Mouse (Mus musculus): ENCODE data around the gene Tcp11l1. TPM values are rescaled to one million over a fixed set of nuclear protein-coding genes. Genes with fewer than 3 reads are reported as not detected.

Gene Tcp11l1
- total RNA-seq (2017), result 5.3 and 11.2 TPM in 2 replicates

DNA sequence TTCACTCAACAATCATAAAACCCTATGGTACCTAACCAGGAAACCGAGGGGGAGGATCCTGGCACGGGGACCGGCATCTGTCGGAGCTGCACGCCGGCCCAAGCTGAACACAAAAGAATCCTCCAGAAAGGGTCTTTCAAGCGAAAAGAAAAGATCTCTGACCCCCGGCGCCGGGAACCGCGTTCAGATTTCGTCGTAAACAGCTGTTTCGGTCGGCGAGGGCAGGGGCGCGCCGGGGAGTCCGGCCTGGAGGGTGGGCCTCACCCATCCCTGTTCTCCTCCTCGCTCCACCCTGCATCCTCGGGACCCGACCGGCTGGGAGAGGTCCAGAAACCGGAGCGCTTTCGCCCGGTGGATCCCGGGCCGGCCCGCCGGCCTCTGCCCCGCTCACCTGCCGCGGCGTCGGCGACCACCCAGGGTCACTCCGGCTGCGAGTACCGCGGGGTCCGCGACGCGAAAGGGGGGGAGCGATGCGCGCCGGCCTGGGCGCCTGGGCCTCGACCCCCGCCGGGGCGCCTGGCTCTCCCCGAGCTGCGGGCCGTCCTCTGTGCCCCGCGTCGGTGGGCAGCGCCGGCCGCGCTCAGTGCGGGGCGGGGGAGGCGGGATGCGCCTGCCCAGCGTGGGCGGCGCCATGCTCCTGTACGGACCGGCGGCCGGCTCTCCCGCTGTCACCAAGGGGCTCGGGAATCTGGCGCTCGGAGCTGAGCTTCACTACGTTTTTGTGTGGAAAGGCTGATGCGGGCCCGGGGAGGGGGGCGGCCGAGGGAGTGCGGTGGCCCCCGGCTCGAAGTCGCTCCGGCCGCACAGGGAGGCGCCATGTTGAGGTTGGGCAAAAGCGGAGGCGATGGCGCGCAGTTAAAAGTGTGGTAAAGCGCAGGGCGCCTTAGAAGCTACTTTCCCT, at the start of gene Tcp11l1:
Gene Tcp11l1 (minus strand): TSS at position 585 of the 901 bp plus-strand sequence.
- ATAC-seq (replicated peaks; ENCODE audit: low read depth, poor library complexity, severe bottlenecking), result peak; percentile 53

DNA sequence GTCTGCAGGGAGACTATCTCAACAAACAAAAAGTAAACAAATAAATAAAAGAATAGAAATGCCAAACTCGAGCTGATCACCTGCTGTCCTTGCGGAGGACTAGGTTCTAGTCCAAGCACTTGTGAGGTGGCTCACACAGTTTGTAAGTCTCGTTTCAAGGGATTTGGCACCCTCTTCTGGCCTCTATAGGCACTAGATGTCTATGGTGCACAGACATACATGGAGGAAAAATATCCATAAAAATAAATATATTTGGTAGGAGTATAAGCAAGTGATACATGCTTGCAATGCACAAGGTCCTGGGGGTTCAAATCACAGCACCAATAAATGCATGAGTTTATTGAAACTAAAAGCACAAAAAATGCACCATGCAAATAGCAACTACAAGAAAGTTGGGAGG, 38.6 kb upstream of the Tcp11l1 start:
- peak; percentile 79 for ATAC-seq (replicated peaks; ENCODE audit: low read depth, poor library complexity, severe bottlenecking)

DNA sequence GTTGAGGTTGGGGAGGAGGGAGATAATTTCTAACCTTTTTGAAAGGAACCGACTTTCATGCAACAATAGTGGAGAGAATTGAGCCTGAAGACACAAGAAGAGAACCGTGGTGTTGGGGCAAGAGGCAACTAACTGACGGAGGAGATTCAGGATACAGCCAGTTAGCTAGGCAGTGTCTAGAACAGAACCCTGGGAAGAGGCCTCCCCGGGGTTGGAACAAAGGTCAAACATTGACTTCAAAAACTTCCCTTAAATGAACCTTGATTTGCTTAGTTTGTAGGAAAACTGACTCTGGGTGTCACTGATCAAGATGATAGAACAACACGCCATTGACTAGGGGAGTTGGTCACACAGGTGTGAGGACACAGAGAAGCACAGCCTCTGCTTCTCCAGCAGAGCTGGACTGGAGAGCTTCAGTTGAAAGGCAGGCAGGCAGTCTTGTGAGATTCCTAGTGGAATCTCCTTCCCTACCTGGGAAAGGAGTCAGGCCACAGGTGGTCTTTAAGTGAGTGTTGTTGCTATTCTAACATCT, 36.7 kb upstream of the Tcp11l1 start:
- ATAC-seq (replicated peaks; ENCODE audit: low read depth, poor library complexity, severe bottlenecking), result no peak

DNA sequence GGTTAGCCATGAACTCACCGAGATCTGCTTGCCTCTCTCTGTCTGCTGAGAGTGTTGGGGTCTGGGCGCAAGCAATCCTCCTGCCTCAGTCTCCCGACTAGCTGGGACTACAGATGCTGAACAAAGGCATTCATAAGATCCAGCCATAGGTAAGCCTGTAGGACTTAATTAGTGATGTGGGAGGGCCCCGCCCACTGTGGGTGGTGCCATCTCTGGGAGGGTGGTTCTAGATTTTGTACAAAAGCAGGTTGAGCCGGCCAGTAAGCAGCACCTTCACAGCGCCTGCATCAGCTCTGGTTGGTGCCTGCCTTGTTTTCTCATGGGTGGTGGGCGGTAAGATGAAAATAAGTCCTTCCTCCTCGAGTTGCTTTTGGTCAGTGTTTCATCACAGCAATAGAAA, 34.3 kb upstream of the Tcp11l1 start:
- 0 out of 2 replicates have a peak, but pooled peaks have one; percentile 10 for ATAC-seq (replicated peaks; ENCODE audit: low read depth, poor library complexity, severe bottlenecking)

DNA sequence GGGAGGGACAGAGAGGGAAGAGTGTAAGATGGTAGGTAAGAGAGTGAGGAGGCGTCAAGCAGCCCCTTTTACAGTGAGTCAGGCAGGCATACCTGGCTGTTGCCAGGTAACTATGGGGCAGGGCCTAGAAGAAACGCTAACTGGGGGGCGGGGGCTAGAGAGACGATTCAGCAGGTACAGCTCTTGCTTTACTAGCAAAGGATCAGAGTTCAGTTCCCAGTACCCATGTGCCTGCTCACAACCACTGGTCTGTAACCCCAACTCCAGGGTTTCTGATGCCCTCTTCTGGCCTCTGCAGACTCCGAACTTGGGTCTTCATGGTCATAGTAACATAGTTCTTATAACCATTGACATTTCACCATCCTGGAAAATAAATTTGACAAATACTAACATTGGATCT, 32.0 kb upstream of the Tcp11l1 start:
- ATAC-seq (replicated peaks; ENCODE audit: low read depth, poor library complexity, severe bottlenecking), result no peak

DNA sequence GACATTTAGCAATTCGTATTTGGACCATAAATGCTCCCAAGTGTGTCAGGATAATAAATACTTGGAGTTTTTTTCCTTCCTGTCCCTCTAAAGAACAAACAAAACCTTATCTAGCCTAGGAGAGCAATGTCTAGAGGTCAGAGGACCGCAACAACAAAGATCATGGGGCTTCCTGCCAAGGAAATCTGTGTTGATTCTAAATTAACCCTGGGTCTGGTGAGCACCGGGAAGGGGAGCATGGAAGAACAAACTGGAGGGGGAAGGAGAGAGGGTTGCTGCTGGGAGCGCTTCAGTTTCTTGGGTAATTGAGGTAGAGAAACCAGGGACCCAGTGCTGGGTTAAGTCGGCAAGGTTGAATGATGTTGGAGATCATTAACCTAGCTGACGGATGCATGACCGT, 31.2 kb upstream of the Tcp11l1 start:
- ATAC-seq (replicated peaks; ENCODE audit: low read depth, poor library complexity, severe bottlenecking), result no peak

DNA sequence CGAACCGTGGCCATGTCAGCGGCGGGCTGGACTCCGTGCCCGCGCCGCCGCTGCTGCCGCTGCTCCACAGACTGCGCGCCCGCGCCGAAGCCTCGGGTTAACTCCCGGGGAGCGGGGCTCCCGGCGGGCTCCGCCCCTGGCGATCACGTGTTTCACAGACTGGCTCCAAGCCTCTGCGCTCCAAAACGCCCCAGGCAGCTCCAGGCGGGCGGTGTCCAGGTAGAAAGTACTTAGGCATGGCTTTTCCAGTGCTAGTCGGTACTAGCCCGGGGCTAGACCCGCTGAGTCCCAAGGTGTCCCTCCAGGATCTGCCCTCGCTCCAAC, 30.7 kb upstream of the Tcp11l1 start, which contains the start of gene Depdc7:
Gene Depdc7 (minus strand): TSS at position 138 of the 324 bp plus-strand sequence.
- peak; percentile 77 for ATAC-seq (replicated peaks; ENCODE audit: low read depth, poor library complexity, severe bottlenecking)

DNA sequence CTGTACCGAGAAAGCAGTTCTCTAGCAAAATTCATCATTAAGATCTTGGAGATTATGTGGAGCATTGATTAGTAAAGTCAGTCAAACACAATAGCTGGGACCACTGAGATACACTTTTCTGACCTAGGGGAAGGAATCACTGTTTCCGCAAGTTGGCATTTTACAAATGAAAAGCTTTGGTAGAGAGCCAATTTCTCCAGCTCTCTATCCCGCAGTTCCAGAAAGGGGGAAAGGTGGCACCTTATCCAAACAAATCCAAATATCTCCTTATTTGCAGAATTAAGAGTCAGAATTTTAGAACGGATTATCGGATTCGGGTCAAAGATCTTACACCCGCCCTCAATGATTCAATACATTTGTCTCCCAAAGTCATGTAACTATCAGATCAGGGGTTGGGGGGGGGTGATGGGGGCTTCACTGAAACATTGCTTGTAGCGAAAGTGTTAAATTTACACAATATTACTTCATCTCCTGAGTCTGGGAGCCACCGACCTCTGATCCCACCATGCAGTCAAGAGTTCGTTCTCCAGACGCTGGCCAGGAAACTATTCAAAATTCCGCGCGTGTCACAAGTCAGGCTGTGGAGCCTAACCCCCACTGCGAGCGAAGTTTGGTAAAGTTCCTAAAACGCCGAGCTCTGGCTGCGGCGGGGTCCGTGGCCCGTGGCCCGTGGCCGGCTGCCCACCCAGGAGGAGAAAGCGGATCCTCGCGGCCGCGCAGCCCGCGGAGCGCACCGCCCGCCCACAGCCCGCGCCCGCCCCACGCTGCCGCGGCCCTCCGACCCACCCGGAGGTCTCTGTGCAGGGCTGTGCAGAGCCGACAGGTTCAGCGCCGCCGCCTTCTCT, 30.1 kb upstream of the Tcp11l1 start:
- ATAC-seq (replicated peaks; ENCODE audit: low read depth, poor library complexity, severe bottlenecking), result peak; percentile 42; the same call in 1 of the 2 replicates

DNA sequence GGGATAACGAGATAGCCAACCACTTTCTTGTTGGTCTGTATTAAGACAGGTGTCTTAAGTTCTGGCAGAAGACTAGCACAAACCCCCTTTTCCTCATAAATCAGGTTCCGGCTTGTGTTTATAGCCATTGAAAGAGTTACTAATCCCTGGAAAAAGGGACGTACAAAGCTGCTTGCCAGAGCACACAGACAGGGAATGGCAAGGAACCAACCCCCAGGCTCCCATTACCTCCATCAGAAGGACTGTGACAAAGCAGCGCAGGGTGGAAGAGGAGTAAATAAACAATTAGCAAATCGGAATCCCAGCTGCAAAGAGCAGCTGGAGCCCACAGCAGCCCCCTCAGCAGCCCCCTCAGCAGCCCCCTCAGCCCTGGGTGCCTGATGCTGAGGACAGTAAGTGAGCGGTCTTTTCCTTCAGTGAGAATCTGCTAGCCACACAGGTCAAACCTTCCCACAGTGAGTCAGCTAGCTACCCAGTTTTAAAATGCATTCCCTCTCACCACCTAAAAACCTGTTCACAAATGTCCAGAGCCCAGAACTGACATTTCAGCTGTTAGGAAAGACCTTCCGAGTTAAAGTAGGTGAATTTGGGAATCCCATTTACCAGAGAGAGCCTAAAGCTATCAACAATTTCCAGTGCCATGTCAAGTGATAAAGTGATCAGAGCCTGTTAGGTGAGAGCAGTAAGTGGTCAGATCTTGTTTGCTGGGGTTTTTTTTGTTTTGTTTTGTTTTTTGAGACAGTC, 29.2 kb upstream of the Tcp11l1 start:
- no peak for ATAC-seq (replicated peaks; ENCODE audit: low read depth, poor library complexity, severe bottlenecking)

DNA sequence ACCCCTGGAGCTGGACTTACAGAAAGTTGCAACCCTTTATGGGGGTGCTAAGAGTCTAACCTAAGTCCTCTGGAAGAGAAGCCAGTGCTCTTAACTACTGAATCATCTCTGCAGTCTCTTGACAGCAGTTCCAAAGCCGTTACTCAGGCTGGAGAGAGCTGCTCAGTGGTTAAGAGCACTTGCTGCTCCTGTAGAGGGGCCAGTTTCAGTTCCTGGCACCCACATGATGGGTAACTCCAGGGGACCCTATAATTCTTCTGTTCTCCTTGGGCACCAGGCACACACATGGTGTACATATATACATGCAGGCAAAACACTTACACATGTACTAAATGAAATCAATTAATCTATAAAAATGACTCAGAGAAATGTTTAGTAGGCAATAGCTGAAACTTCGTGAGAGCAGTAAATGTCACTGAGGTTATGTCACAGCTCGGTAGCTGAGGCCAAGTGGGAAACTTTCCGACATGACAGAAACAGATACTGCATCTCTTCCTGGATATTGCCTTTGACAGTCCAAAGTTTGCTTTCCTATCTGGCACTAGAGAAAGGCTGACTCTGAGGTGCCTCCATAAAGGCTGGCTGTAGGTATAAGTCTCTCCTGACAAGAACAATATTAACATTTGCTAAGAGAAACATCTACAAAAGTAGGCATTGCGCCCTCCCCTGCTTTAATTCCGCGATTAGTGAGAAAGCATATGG, 28.4 kb upstream of the Tcp11l1 start:
- no peak for ATAC-seq (replicated peaks; ENCODE audit: low read depth, poor library complexity, severe bottlenecking)

DNA sequence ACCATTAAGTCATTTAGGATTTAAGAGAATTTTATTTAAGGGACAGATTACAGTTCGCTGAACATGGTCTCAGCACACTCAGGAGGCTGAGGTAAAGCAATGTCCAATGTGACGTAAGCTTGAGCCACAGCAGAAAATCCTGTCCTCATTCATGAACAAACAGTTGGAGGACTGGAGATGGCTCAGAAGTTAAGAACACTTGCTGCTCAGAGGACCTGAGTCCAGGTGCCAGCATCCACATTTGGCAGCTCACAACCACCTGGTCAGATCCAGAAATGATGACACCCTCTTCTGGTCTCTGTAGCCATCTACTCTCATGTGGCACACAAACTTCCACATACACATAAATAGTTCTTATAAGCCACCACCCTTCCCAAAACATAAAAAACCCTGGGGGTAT, 27.7 kb upstream of the Tcp11l1 start:
- ATAC-seq (replicated peaks; ENCODE audit: low read depth, poor library complexity, severe bottlenecking), result no peak

DNA sequence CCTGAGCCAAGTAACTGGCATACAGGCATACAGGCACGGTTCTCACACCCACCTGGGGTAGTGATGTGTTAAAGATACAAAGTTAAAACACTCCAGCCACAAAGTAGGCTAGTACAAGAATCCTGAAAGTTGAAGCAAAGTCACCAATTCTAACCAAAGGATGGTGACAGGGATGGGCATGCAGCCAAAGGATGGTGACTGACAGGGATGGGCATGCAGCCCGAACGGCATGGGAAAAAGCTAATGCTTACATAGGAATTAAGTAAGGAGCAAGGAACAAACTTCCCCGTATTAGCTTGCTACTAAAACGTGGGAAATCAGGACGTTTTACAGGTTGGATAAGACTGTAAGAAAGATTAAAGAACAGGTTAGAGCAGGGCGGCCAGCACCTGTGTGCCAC, 24.3 kb upstream of the Tcp11l1 start:
- ATAC-seq (replicated peaks; ENCODE audit: low read depth, poor library complexity, severe bottlenecking), result no peak

DNA sequence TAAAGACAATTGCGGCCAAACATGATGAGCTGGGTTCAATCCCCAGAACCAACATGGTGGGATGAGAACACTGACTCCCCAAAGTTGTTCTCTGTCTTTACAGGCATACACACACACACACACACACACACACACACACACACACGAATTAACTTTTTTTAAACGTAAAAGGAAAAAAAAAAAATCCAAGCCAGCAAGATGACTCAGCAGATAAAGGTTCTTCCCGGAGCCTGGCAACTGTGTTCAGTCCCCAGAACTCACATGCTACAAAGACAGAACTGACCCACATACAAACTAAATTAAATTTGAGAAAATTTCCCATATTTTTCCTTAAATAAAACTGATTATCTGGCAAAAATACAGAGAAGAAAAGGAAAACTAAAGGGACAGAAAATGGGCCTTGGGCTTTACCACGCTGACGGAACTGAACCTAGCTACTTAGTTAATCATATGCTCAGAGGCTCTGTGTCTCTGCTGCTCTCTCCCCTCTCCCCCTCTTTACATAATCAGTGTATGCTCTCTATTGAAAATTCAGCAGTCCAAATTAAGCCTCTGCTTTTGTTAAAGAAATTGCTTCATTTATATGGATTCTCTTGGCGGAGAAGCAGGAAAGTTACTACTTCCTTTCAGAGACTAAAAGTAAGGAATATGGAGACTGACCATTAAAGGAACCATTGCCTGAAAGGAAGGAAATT, 20.7 kb upstream of the Tcp11l1 start:
- ATAC-seq (replicated peaks; ENCODE audit: low read depth, poor library complexity, severe bottlenecking), result 0 out of 2 replicates have a peak, but pooled peaks have one; percentile 18

DNA sequence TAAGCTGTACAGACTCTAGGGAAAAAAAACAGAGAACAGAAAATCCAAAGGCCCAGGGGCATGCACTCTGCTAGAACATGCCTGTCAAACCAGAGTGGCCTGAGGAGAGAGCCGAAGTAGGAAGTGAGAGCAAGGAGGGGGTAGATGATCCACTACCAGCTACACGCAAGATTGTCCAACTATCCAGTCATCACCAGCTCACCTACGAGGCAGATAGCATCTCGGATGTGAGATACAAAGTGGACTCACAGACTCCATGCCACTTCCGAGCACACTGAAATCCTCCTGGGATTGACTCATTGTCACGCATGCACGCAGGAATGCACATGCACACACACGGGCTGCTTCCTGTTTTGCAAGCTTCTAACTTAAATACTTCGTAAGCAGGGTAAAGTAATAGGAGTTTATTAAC, 20.1 kb upstream of the Tcp11l1 start:
- peak; percentile 91 for ATAC-seq (replicated peaks; ENCODE audit: low read depth, poor library complexity, severe bottlenecking)

DNA sequence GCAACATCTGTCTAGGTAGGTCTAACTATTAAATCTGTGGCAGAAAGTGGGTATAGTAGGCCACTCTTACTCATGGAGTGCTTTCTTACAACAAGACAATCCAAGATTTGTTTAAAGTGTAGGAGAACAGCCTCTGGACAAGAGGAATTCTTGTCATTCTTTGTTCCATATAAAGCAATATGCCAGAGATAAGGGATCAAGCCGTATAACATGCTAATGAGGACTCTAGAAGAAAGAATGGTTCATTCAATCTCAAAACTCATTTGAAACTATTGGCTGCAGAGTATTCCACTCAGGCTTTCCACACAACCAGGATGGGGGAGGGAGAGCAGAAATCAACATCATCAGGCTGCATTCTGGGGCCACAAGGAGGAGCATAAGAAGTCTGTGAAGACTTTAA, 15.4 kb upstream of the Tcp11l1 start:
- no peak for ATAC-seq (replicated peaks; ENCODE audit: low read depth, poor library complexity, severe bottlenecking)

DNA sequence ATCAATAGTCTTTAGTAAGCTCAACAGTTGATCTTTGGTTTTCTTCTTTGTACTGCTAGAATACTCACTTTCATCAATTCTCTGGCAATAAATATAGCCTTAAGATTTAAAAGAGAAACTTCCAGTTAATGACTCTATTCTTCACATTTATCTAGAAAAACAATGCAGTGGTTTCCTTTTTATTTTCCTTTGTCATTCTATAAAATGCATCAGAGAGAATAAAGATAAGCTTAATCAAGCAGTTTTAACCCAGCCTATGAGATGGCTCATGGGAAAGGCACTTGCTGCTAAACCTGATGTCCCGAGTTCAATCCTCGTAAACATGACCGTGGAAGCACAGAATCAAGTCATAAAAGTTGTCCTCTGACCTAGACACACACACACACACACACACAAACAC, 10.1 kb upstream of the Tcp11l1 start:
- no peak for ATAC-seq (replicated peaks; ENCODE audit: low read depth, poor library complexity, severe bottlenecking)

DNA sequence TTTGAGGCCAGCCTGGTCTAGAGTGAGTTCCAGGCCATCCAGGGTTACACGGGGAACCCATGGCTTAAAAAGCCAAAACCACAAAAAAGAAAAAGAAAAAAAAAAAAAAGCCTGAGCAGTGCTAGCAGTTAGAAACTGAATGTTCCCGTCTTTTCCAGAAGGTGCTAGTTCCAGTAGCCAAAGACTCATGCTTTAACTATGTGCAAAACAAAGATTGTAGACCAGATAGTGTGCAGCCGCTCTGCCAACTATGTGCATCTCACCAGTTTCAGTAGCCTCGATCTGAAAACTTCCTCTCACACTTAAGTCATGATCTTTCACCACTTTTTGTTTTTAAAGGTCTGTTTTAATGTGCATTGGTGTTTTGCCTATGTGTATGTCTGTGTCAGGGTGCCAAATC, 5.9 kb upstream of the Tcp11l1 start:
- no peak for ATAC-seq (replicated peaks; ENCODE audit: low read depth, poor library complexity, severe bottlenecking)

DNA sequence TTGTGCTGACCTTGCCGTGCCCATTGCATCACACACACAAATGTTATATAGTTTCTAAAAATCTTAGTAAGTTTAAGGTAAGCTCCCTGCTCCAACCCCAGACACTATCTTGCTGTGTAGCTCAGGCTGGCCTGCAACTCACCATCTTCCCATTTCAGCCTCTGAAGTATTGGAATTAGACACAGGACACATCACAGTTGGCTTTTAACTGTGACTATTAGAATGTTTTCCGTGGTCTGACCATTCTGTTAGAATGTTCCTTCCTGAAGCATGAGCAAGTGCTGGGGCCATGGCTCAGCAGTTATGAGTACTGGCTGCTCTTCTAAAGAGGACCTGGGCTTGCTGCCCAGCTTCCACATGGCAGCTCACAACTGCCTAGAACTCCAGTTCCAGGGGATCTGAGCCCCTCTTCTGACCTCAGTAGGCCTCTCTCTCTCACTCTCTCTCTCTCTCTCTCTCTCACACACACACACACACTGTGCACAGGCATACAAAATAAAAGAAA, 5.3 kb upstream of the Tcp11l1 start:
- no peak for ATAC-seq (replicated peaks; ENCODE audit: low read depth, poor library complexity, severe bottlenecking)

DNA sequence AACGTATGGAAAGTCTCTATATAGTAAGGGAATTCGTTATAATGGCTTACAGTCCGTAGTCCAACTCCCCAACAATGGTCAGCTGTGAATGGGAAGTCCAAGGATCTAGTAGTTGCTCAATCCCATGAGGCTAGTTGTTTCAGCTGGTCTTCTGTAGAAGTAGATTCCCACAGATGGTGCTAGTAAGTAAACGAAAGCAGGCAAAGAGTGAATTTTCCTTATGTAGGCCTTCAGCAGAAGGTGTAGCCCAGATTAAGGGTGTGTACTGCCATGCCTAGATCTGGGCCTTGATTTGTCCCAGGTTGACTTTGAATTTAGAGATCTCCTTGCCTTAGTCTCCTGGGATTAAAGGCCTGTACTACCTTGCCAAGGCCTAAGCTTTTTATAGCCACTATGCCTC, 4.3 kb upstream of the Tcp11l1 start, which contains the start of gene Pin1rt1:
Gene Pin1rt1 (minus strand): TSS at position 101 of the 400 bp plus-strand sequence.
- ATAC-seq (replicated peaks; ENCODE audit: low read depth, poor library complexity, severe bottlenecking), result no peak
